Mouse (Mus musculus): ENCODE measurements around the gene Kcnh4.

DNA sequence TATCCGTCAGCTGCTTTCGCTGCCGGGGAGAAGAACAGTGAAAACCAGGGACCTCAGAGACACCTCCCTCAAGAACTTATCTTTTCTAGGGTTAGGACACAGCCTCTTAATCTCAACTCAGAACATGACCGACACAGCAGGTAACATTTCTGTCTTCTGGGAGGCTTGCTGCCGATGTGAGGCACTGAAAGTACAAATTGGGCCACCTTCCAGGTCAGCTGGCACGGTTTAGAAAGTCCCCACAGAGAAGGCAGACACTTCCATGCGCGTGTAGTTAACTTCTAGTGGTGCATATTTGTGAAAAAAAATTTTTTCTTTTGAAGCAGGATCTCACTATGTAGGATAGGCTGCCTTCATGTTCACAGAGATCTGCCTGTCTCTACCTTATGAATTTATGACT, 24.5 kb upstream of the Kcnh4 start:
- no peak for TF ChIP-seq CTCF (IDR thresholded peaks at IDR 0.05; ENCODE audit: insufficient read depth, low read depth, low read length)
- no peak for TF ChIP-seq POLR2A (IDR thresholded peaks at IDR 0.05; ENCODE audit: insufficient read depth, low read depth, low read length)
